ENCODE assay signal across 14 mouse cellular contexts in the genomic region with DNA sequence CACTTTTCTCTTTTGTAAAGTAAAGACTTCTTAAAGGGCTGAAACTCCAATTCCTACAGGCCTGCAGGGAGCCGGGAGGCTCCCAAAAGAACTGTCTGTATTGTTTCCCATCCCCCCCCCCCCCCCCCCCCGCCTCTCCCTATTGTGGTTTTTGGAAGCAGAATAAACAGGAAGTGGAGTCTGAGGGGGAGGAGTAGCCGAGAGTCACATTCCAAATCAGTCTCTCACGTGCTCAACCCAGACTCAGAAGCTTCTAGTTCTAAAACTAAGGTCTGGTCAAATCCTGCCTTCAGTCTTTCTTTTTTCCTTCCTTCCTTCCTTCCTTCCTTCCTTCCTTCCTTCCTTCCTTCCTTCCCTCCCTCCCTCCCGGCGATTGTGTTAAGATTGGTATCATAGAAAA. TPM values are rescaled to one million over a fixed set of nuclear protein-coding genes. Genes with fewer than 3 reads are reported as not detected.
DNase-seq lines count a peak whose midpoint lies in the region; ATAC-seq and TF ChIP-seq lines count a peak whose summit lies in the region.
"Had no signal": no experiment of that assay in that cellular context is flagged by ENCODE, and none has a peak within 500 bp of the region (broad histone marks: within the 10 kb centered on the region; RNA-seq: fewer than 3 reads in every experiment).

No protein-coding gene starts in this region.

- no peak overlapping the region for H3K4me3 ChIP-seq in heart, postnatal 0 days (ENCODE audit: low read depth, low read length)
- H3K4me3 ChIP-seq in heart, embryonic 12.5 days = no peak overlapping the region
- no peak overlapping the region for H3K4me3 ChIP-seq in layer of hippocampus, adult 2 months
- H3K4me3 ChIP-seq: hindbrain, embryonic 15.5 days had no signal

- H3K4me1 ChIP-seq in heart, postnatal 0 days (ENCODE audit: control insufficient read depth, insufficient read depth) = no peaks in the 10 kb centered on the region
- peaks cover 9% of the 10 kb centered on the region; the same call in 1 of the 2 replicates for H3K4me1 ChIP-seq in heart, embryonic 12.5 days (replicated peaks)
- H3K4me1 ChIP-seq: hindbrain, embryonic 15.5 days had no signal

- WGBS in heart, postnatal 0 days = 41% methylated on average over 5 of the region's 6 CpGs
- 24% methylated on average over 5 of the region's 6 CpGs for WGBS in heart, embryonic 12.5 days

- no peaks in the 10 kb centered on the region for H3K9me3 ChIP-seq in heart, postnatal 0 days (replicated peaks; ENCODE audit: control insufficient read depth, low read length)
- no peaks in the 10 kb centered on the region for H3K9me3 ChIP-seq in heart, embryonic 12.5 days (replicated peaks)
- H3K9me3 ChIP-seq: hindbrain, embryonic 15.5 days had no signal

- no peak for TF ChIP-seq EP300 in heart, postnatal 0 days (IDR thresholded peaks at IDR 0.05; ENCODE audit: low read depth)

- H3K27me3 ChIP-seq in heart, postnatal 0 days (ENCODE audit: control insufficient read depth, insufficient read depth, low read length) = no peaks in the 10 kb centered on the region
- no peaks in the 10 kb centered on the region for H3K27me3 ChIP-seq in heart, embryonic 12.5 days (replicated peaks)
- H3K27me3 ChIP-seq: CH12.LX; hindbrain, embryonic 15.5 days had no signal

- H3K9ac ChIP-seq in heart, postnatal 0 days (replicated peaks; ENCODE audit: low read depth, low read length) = no peak overlapping the region
- H3K9ac ChIP-seq in heart, embryonic 12.5 days = no peak overlapping the region
- H3K9ac ChIP-seq: hindbrain, embryonic 15.5 days had no signal

- DNase-seq in heart, postnatal 0 days (ENCODE audit: low spot score) = peak; percentile 39
- peak; percentile 30 for DNase-seq in retina, postnatal 1 day
- no peak for DNase-seq in retina, embryonic 14.5 days (ENCODE audit: low spot score)
- DNase-seq in kidney, postnatal 10 days = peak; percentile 21
- DNase-seq in Muller cell, postnatal 12 days (ENCODE audit: inconsistent ontology term) = no peak
- no peak for DNase-seq in cerebellum, adult 9-11 months
- no peak for DNase-seq in layer of hippocampus, adult 2 months (ENCODE audit: low spot score in 2 of 2)
- DNase-seq: cerebellum, postnatal 10 days; right cerebral cortex, postnatal 4 days had no signal

- no peak overlapping the region for H3K27ac ChIP-seq in heart, postnatal 0 days (ENCODE audit: low read depth)
- H3K27ac ChIP-seq in heart, embryonic 12.5 days (ENCODE audit: poor library complexity, severe bottlenecking) = no peak overlapping the region
- no peak overlapping the region for H3K27ac ChIP-seq in layer of hippocampus, adult 2 months
- H3K27ac ChIP-seq: hindbrain, embryonic 15.5 days; macrophage had no signal

- no peak overlapping the region for H3K4me2 ChIP-seq in heart, postnatal 0 days (ENCODE audit: low read depth, low read length)
- no peak overlapping the region for H3K4me2 ChIP-seq in heart, embryonic 12.5 days
- H3K4me2 ChIP-seq: hindbrain, embryonic 15.5 days had no signal

- H3K36me3 ChIP-seq in heart, postnatal 0 days (replicated peaks; ENCODE audit: control insufficient read depth, insufficient read depth, low read length) = no peaks in the 10 kb centered on the region
- no peaks in the 10 kb centered on the region for H3K36me3 ChIP-seq in heart, embryonic 12.5 days
- H3K36me3 ChIP-seq: hindbrain, embryonic 15.5 days had no signal

- TF ChIP-seq CTCF in heart, postnatal 0 days (IDR thresholded peaks at IDR 0.05; ENCODE audit: low read depth) = no peak
- TF ChIP-seq CTCF in layer of hippocampus, adult 2 months (conservative IDR thresholded peaks at IDR 0.05) = no peak

- no peak for ATAC-seq in heart, postnatal 0 days (ENCODE audit: insufficient read depth, low read depth)
- no peak for ATAC-seq in heart, embryonic 12.5 days (ENCODE audit: insufficient number of reproducible peaks, low FRiP score)
- ATAC-seq: forebrain, embryonic 14.5 days had no signal

RNA-seq across cellular contexts. Expression of gene Mid1ip1, which starts 14.7 kb away (rescaled TPM):
- total RNA-seq in heart, postnatal 0 days (2014; rRNA removed; ENCODE audit: low replicate concordance) = 34.4 and 81.4 TPM in 2 replicates
- polyA plus RNA-seq in heart, postnatal 0 days (2015; fragmentation: Nextera tagmentation; extraction: Ambion mirVana) = 27.3 and 29.7 TPM in 2 replicates
- 31.7 and 31.9 TPM in 2 replicates for polyA plus RNA-seq in heart, embryonic 12.5 days (2016; fragmentation: Nextera tagmentation; extraction: Ambion mirVana)
- 10 to 100 TPM; 89.4 to 95.0 TPM for total RNA-seq in layer of hippocampus, adult 2 months (2021)

Comparison
In these comparisons a context has a peak if more than half of its experiments do, and no peak if none do; other contexts are left out.
1. DNase-seq: peak in heart, postnatal 0 days (single experiment), retina, postnatal 1 day (single experiment) and kidney, postnatal 10 days (single experiment); none in retina, embryonic 14.5 days (single experiment), Muller cell, postnatal 12 days (single experiment), cerebellum, adult 9-11 months (single experiment) and layer of hippocampus, adult 2 months (0 of 2).